Mouse (Mus musculus) heart, postnatal 0 days (tissue): ENCODE data around the gene Mdga1. TPM values are rescaled to one million over a fixed set of nuclear protein-coding genes. Genes with fewer than 3 reads are reported as not detected.

Experiments used
- ATAC-seq: fragments of 200-750 bp; cut with Nextera tagmentation; 2 replicates; pipeline ENCODE4 v1.8.0; 2017; ENCODE audit warnings: low read depth, moderate number of reproducible peaks, moderate library complexity; ENCODE audit not compliant: insufficient read depth
- DNase-seq: peaks from one replicate; pipeline ENCODE4 v3.0.0-alpha.2; 2016; ENCODE audit warnings: low spot score
- H3K27ac ChIP-seq: fragments of 300-500 bp; sonication (generic); 2 replicates; pipeline ENCODE4 v1.5.1; 2014; ENCODE audit warnings: low read depth, mild to moderate bottlenecking
- H3K27me3 ChIP-seq: fragments of 300-500 bp; sonication (generic); 2 replicates; pipeline ENCODE4 v1.6.1; 2014; ENCODE audit warnings: low read length, mixed read lengths; ENCODE audit not compliant: control insufficient read depth, insufficient read depth
- H3K36me3 ChIP-seq: fragments of 300-500 bp; sonication (generic); replicated peaks from 2 replicates; pipeline ENCODE4 v1.6.1; 2014; ENCODE audit warnings: low read length, mixed read lengths; ENCODE audit not compliant: control insufficient read depth, insufficient read depth
- H3K4me1 ChIP-seq: fragments of 300-500 bp; sonication (generic); 2 replicates; pipeline ENCODE4 v1.6.1; 2014; ENCODE audit warnings: antibody characterized with exemption; ENCODE audit not compliant: control insufficient read depth, insufficient read depth
- H3K4me2 ChIP-seq: fragments of 300-500 bp; sonication (generic); 2 replicates; pipeline ENCODE4 v1.6.1; 2014; ENCODE audit warnings: low read depth, mild to moderate bottlenecking, low read length, moderate library complexity
- H3K4me3 ChIP-seq: fragments of 300-500 bp; sonication (generic); 2 replicates; pipeline ENCODE4 v1.5.1; 2014; ENCODE audit warnings: low read depth, low read length
- H3K9ac ChIP-seq: fragments of 300-500 bp; sonication (generic); replicated peaks from 2 replicates; pipeline ENCODE4 v1.6.1; 2014; ENCODE audit warnings: low read depth, low read length, mixed read lengths
- H3K9me3 ChIP-seq: fragments of 300-500 bp; sonication (generic); replicated peaks from 2 replicates; pipeline ENCODE4 v1.6.1; 2016; ENCODE audit warnings: low read length; ENCODE audit not compliant: control insufficient read depth
- CTCF ChIP-seq: IDR thresholded peaks from 2 replicates; pipeline ENCODE4 v1.5.1; 2016; ENCODE audit warnings: antibody characterized with exemption, control low read depth, low read depth
- EP300 ChIP-seq: IDR thresholded peaks from 2 replicates; pipeline ENCODE4 v1.6.1; 2016; ENCODE audit warnings: antibody characterized with exemption, low read depth
- WGBS: fragments of 180-500 bp; shearing (Covaris S2); extraction: QIAGEN DNeasy Blood & Tissue Kit; methylation state at CpG from one replicate; pipeline ENCODE4 v1.1.7; 2014; 5-methylcytosine and 5-hydroxymethylcytosine counted together
- polyA plus RNA-seq: library from polyadenylated mRNA; unstranded; fragments of >200 nt; fragmentation: Nextera tagmentation; extraction: Ambion mirVana; gene quantifications from 2 replicates; pipeline ENCODE4 v1.2.1, GENCODE M21; 2015
- total RNA-seq: library from RNA; depleted of rRNA; stranded (reverse); fragments of >200 nt; gene quantifications from 2 replicates; pipeline ENCODE4 v1.2.3, GENCODE M21; 2014; ENCODE audit warnings: low replicate concordance

Gene Mdga1
- total and polyA plus RNA-seq, 2 experiments from 2014 or later, result 4.9 to 9.5 TPM

GRCm38 (mm10) chr17:29848793-29849435, 121.0 kb downstream of the Mdga1 start:
- TF ChIP-seq CTCF (peak; percentile 79), EP300 (no peak)
- Histone ChIP-seq H3K4me1 (0 out of 2 replicates have a peak, but pooled peaks cover 9% of the 10 kb centered on the region), H3K9me3 (no peaks in the 10 kb centered on the region), H3K27me3 (no peaks in the 10 kb centered on the region), H3K9ac (no peak overlapping the region), H3K36me3 (no peaks in the 10 kb centered on the region), H3K4me2 (no peak overlapping the region), H3K27ac (no peak overlapping the region), H3K4me3 (no peak overlapping the region)
- 34% methylated on average over 17 of the region's 17 CpGs for WGBS
- peak; percentile 21; the same call in 1 of the 2 replicates for ATAC-seq
- DNase-seq, result peak; percentile 27

DNA sequence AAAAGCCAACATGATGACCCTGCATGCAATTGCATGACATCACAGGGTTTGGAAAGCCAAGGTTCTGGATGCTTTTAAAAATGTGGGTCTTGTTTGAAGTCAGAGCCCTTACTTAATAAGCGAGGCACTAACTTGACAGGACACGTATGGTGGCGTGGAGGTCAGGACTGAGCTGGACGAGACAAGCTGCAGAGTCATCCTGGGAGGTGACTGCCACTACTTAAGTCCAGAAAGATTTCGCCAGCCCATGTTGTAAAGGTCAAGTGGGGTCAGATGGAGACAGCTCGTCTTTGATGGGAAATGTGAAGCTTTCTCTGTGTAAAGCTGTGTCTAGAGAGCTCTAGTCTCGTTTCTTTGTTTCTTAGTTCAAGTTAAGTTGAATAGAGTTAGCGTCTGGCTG, 122.6 kb downstream of the Mdga1 start:
- TF ChIP-seq EP300, result no peak
- no peak for TF ChIP-seq CTCF
- Histone ChIP-seq H3K4me1 (0 out of 2 replicates have a peak, but pooled peaks cover 7% of the 10 kb centered on the region), H3K4me2 (no peak overlapping the region), H3K9ac (no peak overlapping the region), H3K36me3 (no peaks in the 10 kb centered on the region), H3K27ac (no peak overlapping the region), H3K27me3 (no peaks in the 10 kb centered on the region), H3K9me3 (no peaks in the 10 kb centered on the region), H3K4me3 (no peak overlapping the region)
- DNase-seq, result no peak
- ATAC-seq, result no peak
- 77% methylated on average over 8 of the region's 8 CpGs for WGBS

- DNase-seq (no peak), ATAC-seq (peak; percentile 19; the same call in 1 of the 2 replicates)
- 28% methylated on average over 15 of the region's 15 CpGs for WGBS
- Histone ChIP-seq H3K36me3 (no peaks in the 10 kb centered on the region), H3K9ac (no peak overlapping the region), H3K27ac (no peak overlapping the region), H3K4me1 (0 out of 2 replicates have a peak, but pooled peaks cover 12% of the 10 kb centered on the region), H3K4me2 (no peak overlapping the region), H3K4me3 (no peak overlapping the region), H3K9me3 (no peaks in the 10 kb centered on the region), H3K27me3 (no peaks in the 10 kb centered on the region)
- no peak for TF ChIP-seq EP300
- TF ChIP-seq CTCF, result no peak
Observed at GRCm38 (mm10) chr17:29846284-29846683, 123.6 kb downstream of the Mdga1 start.

GRCm38 (mm10) chr17:29844949-29845348, 124.9 kb downstream of the Mdga1 start:
- WGBS, result 75% methylated on average over 6 of the region's 6 CpGs
- Histone ChIP-seq H3K4me3 (no peak overlapping the region), H3K9ac (no peak overlapping the region), H3K9me3 (no peaks in the 10 kb centered on the region), H3K27me3 (no peaks in the 10 kb centered on the region), H3K4me2 (no peak overlapping the region), H3K4me1 (0 out of 2 replicates have a peak, but pooled peaks cover 12% of the 10 kb centered on the region), H3K36me3 (no peaks in the 10 kb centered on the region), H3K27ac (no peak overlapping the region)
- no peak for ATAC-seq
- TF ChIP-seq CTCF (no peak), EP300 (no peak)
- no peak for DNase-seq

- no peak for ATAC-seq
- Histone ChIP-seq H3K27me3 (no peaks in the 10 kb centered on the region), H3K36me3 (no peaks in the 10 kb centered on the region), H3K27ac (no peak overlapping the region), H3K9ac (no peak overlapping the region), H3K4me1 (0 out of 2 replicates have a peak, but pooled peaks cover 12% of the 10 kb centered on the region), H3K4me3 (no peak overlapping the region), H3K4me2 (no peak overlapping the region), H3K9me3 (no peaks in the 10 kb centered on the region)
- TF ChIP-seq CTCF (no peak), EP300 (no peak)
- DNase-seq, result no peak
- WGBS, result 86% methylated on average over 7 of the region's 7 CpGs
Observed at GRCm38 (mm10) chr17:29843419-29844162, 126.3 kb downstream of the Mdga1 start.
